Mouse (Mus musculus) embryonic facial prominence, embryonic 11.5 days (tissue): ENCODE results near the gene Prkn. TPM values are rescaled to one million over a fixed set of nuclear protein-coding genes. Genes with fewer than 3 reads are reported as not detected.

Source experiments
- ATAC-seq: fragments of 200-750 bp; cut with Nextera tagmentation; replicated peaks from 2 replicates; pipeline ENCODE4 v1.8.0; 2017; ENCODE audit warnings: low read depth; ENCODE audit not compliant: insufficient number of reproducible peaks, low FRiP score, low TSS enrichment
- DNase-seq: peaks from one replicate; pipeline ENCODE4 v3.0.0-alpha.2; 2015; ENCODE audit warnings: low spot score
- H3K27ac ChIP-seq: fragments of 300-500 bp; sonication (generic); replicated peaks from 2 replicates; pipeline ENCODE4 v1.5.1; 2014; ENCODE audit warnings: mild to moderate bottlenecking, low read depth, low read length, control low read depth
- H3K27me3 ChIP-seq: fragments of 300-500 bp; sonication (generic); 2 replicates; pipeline ENCODE4 v1.6.1; 2014; ENCODE audit warnings: mild to moderate bottlenecking, low read length, moderate library complexity, mixed read lengths; ENCODE audit not compliant: control insufficient read depth, insufficient read depth
- H3K36me3 ChIP-seq: fragments of 300-500 bp; sonication (generic); replicated peaks from 2 replicates; pipeline ENCODE4 v1.6.1; 2014; ENCODE audit warnings: low read depth, mild to moderate bottlenecking, low read length, moderate library complexity, mixed read lengths; ENCODE audit not compliant: control insufficient read depth, insufficient read depth
- H3K4me1 ChIP-seq: fragments of 300-500 bp; sonication (generic); 2 replicates; pipeline ENCODE4 v1.6.1; 2014; ENCODE audit warnings: low read length, mixed read lengths; ENCODE audit not compliant: control insufficient read depth, insufficient read depth
- H3K4me2 ChIP-seq: fragments of 300-500 bp; sonication (generic); 2 replicates; pipeline ENCODE4 v1.6.1; 2014; ENCODE audit warnings: low read depth, mild to moderate bottlenecking, control low read depth, low read length, moderate library complexity
- H3K4me3 ChIP-seq: fragments of 300-500 bp; sonication (generic); 2 replicates; pipeline ENCODE4 v1.5.1; 2014; ENCODE audit warnings: low read depth, low read length, control low read depth
- H3K9ac ChIP-seq: fragments of 300-500 bp; sonication (generic); replicated peaks from 2 replicates; pipeline ENCODE4 v1.6.1; 2014; ENCODE audit warnings: mild to moderate bottlenecking, control low read depth, low read length
- H3K9me3 ChIP-seq: fragments of 300-500 bp; sonication (generic); replicated peaks from 2 replicates; pipeline ENCODE4 v1.6.1; 2016; ENCODE audit warnings: mild to moderate bottlenecking, low read length, inconsistent platforms, mixed read lengths; ENCODE audit not compliant: control insufficient read depth
- WGBS: fragments of 180-500 bp; shearing (Covaris S2); extraction: QIAGEN DNeasy Blood & Tissue Kit; methylation state at CpG from one replicate; pipeline ENCODE4 v1.1.7; 2014; 5-methylcytosine and 5-hydroxymethylcytosine counted together
- polyA plus RNA-seq: library from polyadenylated mRNA; unstranded; fragments of >200 nt; fragmentation: Nextera tagmentation; extraction: Ambion mirVana; gene quantifications from 2 replicates; pipeline ENCODE4 v1.2.1, GENCODE M21; 2014

The Prkn gene
- polyA plus RNA-seq, 1 experiment from 2014 or later, result 0.97 TPM

GRCm38 (mm10) chr17:12102326-12102725, 1262.1 kb downstream of the Prkn start:
- WGBS, result 92% methylated on average over 10 of the region's 10 CpGs
- H3K36me3 ChIP-seq, result no peaks in the 10 kb centered on the region; the same call in 1 of the 2 replicates
- H3K9ac ChIP-seq, result no peak overlapping the region
- H3K9me3 ChIP-seq, result no peaks in the 10 kb centered on the region
- H3K27me3 ChIP-seq, result no peaks in the 10 kb centered on the region
- DNase-seq (no peak), ATAC-seq (no peak)
- no peak overlapping the region for H3K27ac ChIP-seq
- no peak overlapping the region for H3K4me2 ChIP-seq
- H3K4me3 ChIP-seq, result no peak overlapping the region
- H3K4me1 ChIP-seq, result no peaks in the 10 kb centered on the region

GRCm38 (mm10) chr17:12103781-12104180, 1263.6 kb downstream of the Prkn start:
- no peaks in the 10 kb centered on the region for H3K27me3 ChIP-seq
- H3K27ac ChIP-seq, result no peak overlapping the region
- DNase-seq (peak; percentile 14), ATAC-seq (no peak)
- H3K4me3 ChIP-seq, result no peak overlapping the region
- whole genome bisulfite sequencing, result 81% methylated on average over 6 of the region's 6 CpGs
- no peaks in the 10 kb centered on the region; the same call in 1 of the 2 replicates for H3K36me3 ChIP-seq
- H3K9ac ChIP-seq, result no peak overlapping the region
- no peaks in the 10 kb centered on the region for H3K9me3 ChIP-seq
- no peaks in the 10 kb centered on the region for H3K4me1 ChIP-seq
- H3K4me2 ChIP-seq, result no peak overlapping the region

- DNase-seq, result no peak
- H3K36me3 ChIP-seq, result no peaks in the 10 kb centered on the region; the same call in 1 of the 2 replicates
- 85% methylated on average over 7 of the region's 7 CpGs for WGBS
- ATAC-seq, result no peak
- H3K9me3 ChIP-seq, result no peaks in the 10 kb centered on the region
- no peaks in the 10 kb centered on the region for H3K4me1 ChIP-seq
- no peak overlapping the region for H3K4me3 ChIP-seq
- H3K4me2 ChIP-seq, result no peak overlapping the region
- no peak overlapping the region for H3K27ac ChIP-seq
- H3K27me3 ChIP-seq, result no peaks in the 10 kb centered on the region
- H3K9ac ChIP-seq, result no peak overlapping the region
These were observed 1264.1 kb downstream of the Prkn start for GRCm38 (mm10) chr17:12104245-12104644.

GRCm38 (mm10) chr17:12104690-12105089, 1264.5 kb downstream of the Prkn start:
- Histone ChIP-seq H3K9ac (no peak overlapping the region), H3K4me1 (no peaks in the 10 kb centered on the region), H3K9me3 (no peaks in the 10 kb centered on the region), H3K27me3 (no peaks in the 10 kb centered on the region), H3K4me3 (no peak overlapping the region), H3K27ac (no peak overlapping the region), H3K36me3 (no peaks in the 10 kb centered on the region; the same call in 1 of the 2 replicates), H3K4me2 (no peak overlapping the region)
- no peak for ATAC-seq
- 86% methylated on average over 6 of the region's 6 CpGs for WGBS
- no peak for DNase-seq

GRCm38 (mm10) chr17:12106255-12106654, 1266.1 kb downstream of the Prkn start:
- no peak overlapping the region for H3K9ac ChIP-seq
- H3K4me1 ChIP-seq, result no peaks in the 10 kb centered on the region
- ATAC-seq, result no peak
- no peak overlapping the region for H3K4me2 ChIP-seq
- H3K4me3 ChIP-seq, result no peak overlapping the region
- no peaks in the 10 kb centered on the region; the same call in 1 of the 2 replicates for H3K36me3 ChIP-seq
- H3K9me3 ChIP-seq, result no peaks in the 10 kb centered on the region
- WGBS, result 53% methylated on average over 4 of the region's 4 CpGs
- no peak overlapping the region for H3K27ac ChIP-seq
- no peaks in the 10 kb centered on the region for H3K27me3 ChIP-seq
- no peak for DNase-seq

Other genes starting within 250 kb of the Prkn start
- gene Pacrg, start 73 bp upstream of the Prkn start, polyA plus RNA-seq, result 2.6 and 3.0 TPM in 2 replicates